Mouse (Mus musculus) T-cell, adult 2 months (primary cell): Measurements from ENCODE around the gene Cmah.

ENCODE experiments used
- DNase-seq: peaks from one replicate; pipeline ENCODE4 v3.0.0; 2022; ENCODE audit warnings: low spot score

Cmah gene

DNA sequence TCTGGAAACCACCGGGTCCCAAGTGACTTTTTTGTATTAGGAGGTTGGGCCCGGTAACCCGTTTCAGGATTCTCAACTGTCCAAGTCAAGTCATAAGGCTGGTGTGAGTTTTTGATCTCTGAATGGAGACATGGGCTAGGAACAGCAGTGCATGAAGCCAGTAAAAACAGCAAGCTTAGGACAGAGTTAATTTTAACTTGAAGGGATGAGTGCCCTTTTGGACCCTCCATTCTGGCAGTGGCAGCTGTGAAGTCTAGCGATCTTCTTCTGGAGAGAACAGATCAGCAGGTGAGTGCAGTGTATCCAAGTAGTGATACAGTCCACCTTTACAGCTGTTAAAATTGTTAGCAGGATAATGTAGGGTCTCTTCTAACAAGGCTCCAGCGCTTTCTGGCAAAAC is at the start of gene Cmah:
TSS of gene Cmah (plus strand) at position 204 of the 400 bp plus-strand sequence.
- no peak for DNase-seq

DNA sequence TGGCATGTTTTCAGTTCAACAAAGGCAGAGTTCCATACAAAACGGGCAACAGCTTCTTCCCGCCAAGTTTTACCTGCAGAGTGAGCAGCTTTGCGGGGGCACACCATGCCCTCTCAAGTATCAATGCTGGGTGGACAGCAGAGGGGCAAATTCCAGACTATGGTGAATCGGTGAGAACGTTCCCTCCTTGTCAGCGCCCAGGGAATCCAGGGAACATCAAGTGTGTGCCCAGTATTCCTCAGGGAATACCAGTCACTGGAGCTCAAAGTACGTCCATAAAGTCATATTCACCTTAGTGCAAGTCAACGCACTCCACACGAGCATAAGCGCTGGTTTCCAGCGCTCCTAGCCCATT is 47.8 kb upstream of the Cmah start:
- DNase-seq: no peak

- DNase-seq: no peak
These were observed 47.3 kb upstream of the Cmah start for GRCm38 (mm10) chr13:24279762-24280438.

- peak; percentile 32 for DNase-seq
These were observed 46.5 kb upstream of the Cmah start, which contains the start of gene Carmil1 for GRCm38 (mm10) chr13:24280439-24281431. TSS of gene Carmil1 (minus strand) at chr13:24280795.

DNA sequence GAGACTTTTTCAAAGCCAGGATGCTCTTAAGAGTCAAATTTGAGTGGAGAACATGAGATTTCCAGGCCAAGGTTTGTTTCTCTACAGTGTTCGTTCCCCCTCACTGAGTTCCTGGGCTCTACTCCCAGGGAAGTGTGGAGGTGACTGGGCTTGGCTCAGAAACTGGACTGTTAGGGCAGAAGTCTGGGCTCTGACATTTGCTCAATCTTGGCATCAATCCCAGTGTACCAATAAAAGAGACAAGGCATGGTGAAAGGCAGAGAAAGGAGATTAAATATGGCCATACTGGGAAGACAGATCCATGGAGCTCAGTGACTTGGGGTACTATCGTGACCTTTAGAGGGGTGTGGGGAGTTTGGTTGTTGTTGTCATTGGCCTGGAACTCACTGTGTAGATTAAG is 39.8 kb upstream of the Cmah start:
- DNase-seq: no peak

GRCm38 (mm10) chr13:24297252-24297651 is 30.0 kb upstream of the Cmah start:
- peak; percentile 26 for DNase-seq

DNA sequence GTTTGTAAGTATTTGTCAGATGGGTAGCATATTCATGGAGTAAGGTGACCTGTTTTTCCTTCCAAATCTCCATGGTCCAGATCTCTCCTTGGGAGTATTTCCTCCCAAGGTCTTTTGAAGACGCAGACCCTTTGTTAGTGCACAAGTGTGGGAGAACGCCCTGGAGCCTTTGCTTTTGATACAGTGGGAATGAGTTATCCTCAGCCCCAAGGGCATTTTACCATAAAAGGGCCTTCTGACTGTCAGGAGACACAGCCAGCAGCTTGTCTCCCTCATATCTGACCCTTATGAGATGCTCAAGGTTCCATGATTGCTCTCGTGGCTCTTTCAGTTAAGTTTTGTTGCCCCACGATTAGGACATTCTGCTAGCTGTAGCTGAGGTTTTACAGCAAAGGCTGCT is 21.7 kb upstream of the Cmah start:
- no peak for DNase-seq

DNA sequence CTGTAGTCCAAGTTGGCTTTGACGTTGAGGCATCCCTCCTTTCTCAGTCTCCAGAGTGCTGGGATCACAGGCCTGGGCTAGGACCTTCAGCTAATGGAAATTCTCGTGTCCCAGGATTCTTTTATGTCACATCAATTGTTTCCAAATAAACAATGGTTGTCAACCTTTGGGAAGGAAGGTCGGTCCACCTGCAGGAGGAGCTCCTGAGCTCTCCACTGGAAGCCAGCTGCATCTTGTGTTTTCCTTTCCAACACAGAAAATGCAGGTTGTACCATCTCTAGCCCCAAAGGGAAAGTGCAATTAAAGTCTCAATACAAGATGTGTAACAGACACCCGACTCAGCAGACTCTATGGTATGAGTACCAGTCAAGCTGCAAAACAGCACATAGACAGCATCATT is 21.0 kb upstream of the Cmah start:
- no peak for DNase-seq

DNA sequence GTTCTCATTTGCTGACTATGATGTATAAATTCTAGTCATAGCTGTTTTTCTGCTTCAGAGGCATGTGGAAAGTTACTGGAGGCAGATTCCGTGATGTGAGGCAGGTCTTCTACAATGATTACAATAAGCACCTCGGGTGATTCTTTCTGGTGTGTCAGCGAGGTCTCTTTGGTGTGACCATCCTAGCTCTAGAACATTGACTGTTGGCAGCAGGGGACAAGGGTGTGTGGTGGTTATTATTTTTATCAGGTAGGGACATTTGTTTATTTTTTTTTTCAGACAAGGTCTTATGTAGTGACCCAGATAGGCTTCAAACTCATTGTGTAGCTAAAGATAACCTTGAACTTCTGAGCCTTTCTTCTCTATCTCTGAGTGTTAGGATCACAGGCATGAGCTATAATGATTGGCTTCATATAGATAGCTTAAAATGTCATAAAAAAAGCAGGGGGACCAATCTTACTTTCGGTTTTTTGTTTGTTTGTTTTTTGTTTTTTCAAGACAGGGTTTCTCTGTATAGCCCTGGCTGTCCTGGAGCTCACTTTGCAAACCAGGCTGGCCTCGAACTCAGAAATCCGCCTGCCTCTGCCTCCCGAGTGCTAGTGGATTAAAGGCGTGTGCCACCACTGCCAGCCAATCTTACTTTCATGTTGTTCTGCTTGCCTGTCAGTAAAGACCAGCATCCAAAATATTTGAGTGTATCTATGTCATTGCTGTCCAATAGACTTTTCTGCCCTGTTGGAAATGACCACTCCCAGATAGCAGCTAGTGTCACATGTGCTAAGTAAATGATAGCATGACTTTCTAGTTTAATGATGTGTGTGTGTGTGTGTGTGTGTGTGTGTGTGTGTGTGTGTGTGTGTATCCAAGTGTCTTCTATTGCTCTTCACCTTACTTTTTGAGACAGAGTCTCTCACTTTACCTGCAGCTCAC is 15.9 kb upstream of the Cmah start:
- DNase-seq: no peak

DNA sequence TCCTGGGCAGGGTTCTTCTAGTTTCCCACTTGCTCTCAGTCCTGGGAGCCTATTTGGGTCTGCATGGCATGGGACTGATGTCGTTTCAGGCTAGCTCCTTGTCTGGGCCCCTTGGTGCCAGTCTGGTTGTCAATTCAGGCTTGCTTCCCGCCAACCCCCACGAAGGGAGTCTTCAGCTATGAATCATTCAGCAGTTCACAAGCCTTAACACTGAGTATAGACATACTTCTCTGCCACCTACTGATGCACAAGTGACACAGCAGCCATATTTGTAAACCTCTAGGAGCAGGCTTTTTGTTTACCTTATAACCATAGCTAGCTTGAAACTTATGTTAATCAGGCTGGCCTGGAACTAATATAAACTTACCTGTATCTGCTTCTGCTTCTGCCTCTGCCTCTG is 10.6 kb upstream of the Cmah start:
- DNase-seq: no peak

- no peak for DNase-seq
These were observed 8.6 kb upstream of the Cmah start for GRCm38 (mm10) chr13:24318618-24319017.

- no peak for DNase-seq
These were observed 5.9 kb upstream of the Cmah start for GRCm38 (mm10) chr13:24321313-24321712.

DNA sequence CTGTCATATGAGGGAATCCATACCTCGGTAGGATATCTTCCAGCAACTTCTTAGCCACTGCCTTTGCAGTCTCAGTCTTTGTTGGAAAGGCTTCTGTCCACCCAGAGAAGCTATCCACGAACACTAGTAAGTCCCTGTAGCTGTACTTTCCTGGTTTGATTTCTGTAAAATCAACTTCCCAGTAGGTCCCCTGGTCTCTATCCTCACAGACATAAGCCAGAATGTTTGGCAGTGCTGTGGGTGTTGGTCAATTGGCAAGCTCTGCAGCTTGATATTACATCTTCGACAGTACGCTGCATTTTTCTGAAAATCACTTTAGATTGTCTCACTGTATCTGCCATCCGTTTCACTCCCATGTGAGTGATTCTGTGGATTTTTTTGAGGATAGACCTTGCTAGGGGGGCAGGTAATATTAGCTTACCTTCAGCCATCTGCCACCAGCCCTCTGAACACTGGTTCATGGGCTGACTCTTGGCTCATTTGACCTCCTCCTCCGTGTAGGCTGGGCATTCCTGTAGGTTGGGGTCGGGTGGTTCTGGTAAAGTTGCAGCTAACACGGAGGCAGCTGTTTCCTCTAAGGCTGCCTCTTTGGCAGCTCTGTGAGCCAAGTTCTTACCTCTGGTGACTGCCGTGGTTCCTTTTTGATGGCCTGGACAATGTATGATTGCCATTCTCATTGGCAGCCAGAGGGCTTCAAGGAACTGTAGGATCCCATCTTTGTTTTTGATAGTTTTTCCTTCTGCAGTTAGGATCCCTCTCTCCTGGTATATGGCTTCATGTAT is 1.0 kb downstream of the Cmah start:
- DNase-seq: no peak

GRCm38 (mm10) chr13:24330128-24330527 is 2.9 kb downstream of the Cmah start:
- no peak for DNase-seq

DNA sequence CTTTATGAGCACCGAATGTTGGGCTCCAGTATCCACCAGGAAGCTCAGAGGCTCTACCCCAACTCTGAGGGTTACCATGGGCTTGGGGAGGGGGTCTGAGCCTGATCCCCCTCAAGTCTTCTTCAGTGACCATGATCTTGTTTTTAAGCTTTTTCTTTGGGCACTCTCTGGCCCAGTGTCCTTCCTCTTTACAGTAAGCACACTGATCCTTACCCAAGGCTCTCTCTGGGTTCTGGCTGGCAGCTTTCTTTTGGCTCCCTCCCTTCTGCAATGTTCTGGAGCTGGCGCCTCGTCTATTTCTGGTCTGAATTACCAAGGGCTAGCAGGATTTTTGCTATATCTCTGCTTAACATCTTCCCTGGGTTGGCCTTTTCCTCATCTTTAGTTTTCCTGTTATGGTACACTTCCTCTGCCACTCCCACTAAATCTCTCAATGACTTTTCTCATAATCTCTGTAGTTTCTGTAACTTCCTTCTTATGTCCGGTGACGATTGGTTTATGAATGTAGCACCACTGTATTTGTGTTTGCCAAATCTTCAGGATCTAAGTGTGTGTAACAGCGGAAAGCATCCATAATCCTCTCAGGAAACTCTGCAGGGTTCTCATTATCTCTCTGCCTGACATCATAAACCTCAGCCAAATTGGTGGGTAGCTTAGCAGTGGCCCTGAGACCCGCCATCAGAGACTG is 3.8 kb downstream of the Cmah start:
- no peak for DNase-seq

DNA sequence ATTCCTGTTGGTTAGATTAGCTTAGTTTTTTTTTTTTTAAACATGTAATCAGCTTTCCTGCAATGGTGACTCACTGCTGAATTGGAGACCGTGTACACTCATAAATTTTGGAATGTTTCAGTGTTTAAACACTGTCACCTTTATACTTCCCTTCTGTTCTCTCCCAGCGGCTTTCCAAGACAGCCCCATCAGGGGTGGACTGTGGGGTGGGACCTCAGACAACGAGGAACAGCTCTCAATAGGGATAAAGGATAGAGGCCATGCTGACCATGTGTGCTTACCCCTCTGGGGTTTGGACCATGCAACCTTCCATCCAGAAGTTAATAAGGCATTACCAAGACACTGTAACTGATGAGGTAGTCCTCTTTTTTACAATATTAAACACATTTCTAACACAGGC is 5.3 kb downstream of the Cmah start:
- no peak for DNase-seq

DNA sequence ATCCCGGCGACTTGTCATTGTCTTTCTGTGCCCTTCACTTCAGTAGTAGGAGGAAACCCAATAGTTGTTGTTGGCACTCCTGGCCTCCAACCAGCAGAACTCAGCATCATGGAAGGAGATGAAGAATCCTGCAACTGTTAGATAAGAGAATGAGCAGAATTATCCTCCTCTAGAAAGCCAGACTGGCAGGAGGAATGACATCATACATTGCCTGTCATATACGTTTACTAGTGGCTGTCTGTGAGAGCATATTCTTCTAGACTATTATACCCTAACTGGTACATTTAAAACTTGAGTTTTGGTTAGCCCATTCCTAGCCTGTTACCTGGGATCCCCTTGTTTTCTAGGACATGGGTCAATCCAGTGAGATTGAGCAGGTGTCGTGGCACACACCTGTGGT is 9.6 kb downstream of the Cmah start:
- DNase-seq: no peak

DNA sequence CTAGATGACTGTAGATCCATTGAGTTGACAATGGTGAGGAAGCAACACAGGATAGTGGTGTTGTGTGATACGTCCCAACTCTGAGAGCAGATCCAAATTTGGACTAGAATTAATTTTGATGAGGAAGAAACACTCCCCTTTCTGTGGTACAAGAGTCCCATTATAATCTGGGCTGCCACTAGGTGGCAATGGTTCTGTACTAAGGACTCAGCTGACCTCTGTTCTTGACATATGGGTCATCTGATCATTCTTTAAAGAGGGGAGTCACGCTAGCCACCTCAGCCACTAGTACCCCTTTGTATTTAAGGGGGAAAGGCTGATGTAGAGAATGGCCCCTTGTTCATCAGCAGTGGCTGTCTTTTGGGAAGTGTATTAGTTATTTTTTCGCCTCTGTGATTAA is 10.7 kb downstream of the Cmah start:
- peak; percentile 38 for DNase-seq

DNA sequence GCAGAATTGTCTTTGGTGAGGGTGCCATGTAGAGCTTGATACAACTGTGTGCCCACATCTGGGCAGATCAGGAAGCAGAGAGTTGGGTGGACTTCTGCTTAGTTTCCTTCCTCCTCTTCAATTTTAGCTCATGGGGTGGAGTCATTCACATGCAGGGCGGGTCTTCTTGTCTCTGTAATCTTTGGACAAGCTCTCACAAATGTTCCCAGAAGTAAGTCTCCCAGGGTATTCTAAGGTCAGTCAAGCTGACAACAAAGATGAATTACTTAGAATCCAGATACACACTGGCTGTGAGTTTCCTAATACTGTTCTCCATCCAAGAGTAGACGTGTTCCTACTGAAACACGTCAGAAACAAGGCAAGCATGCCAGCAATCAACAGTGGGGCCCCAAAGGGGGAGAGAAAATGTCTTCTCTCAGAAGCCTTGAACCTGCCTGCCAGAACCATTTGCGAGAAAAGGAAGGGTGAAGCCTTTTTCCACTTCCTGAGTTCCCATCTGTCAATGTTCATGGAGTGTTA is 11.2 kb downstream of the Cmah start:
- DNase-seq: no peak

- no peak for DNase-seq
These were observed 12.7 kb downstream of the Cmah start for GRCm38 (mm10) chr13:24339907-24340306.

DNA sequence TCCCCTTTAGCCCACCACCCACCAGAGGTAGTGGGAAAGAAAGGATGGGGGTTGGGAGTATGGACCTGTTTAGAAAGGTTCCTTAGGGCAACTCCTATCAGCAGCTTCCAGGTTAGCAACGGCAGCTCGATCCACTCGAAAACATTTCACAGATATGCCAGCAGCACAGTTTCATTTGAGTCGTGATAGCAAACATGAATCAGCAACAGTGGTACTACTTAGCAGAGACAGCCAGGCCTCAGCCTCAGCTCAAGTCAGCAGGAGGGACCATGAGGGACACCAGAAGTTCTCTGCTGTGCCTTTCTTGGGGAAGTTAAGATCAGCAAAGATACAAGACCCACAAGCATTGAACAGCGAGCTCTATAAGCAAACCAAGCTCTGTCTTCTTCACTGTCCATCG is 13.3 kb downstream of the Cmah start:
- no peak for DNase-seq
